Mouse (Mus musculus): Measurements from ENCODE around the gene Arfgef3. TPM values are rescaled to one million over a fixed set of nuclear protein-coding genes. Genes with fewer than 3 reads are reported as not detected.

Gene Arfgef3
- total RNA-seq, 2 experiments from 2014 or later = 104 to 105 TPM

GRCm38 (mm10) chr10:18696461-18696860 is 47.3 kb downstream of the Arfgef3 start:
- no peak for DNase-seq (ENCODE audit: low spot score in 2 of 2)
- intact Hi-C loops (cut with DNase I) = no loop called here

- peak in 1 of 2 experiments; percentile 18 for DNase-seq (ENCODE audit: low spot score in 2 of 2)
Measured at GRCm38 (mm10) chr10:18688234-18688633, 55.5 kb downstream of the Arfgef3 start.

GRCm38 (mm10) chr10:18681385-18681954 is 62.3 kb downstream of the Arfgef3 start:
- intact Hi-C loops (cut with DNase I) = no loop called here

More at GRCm38 (mm10) chr10:18688234-18688633, 55.5 kb downstream of the Arfgef3 start:
- intact Hi-C loops (cut with DNase I) = no loop called here

GRCm38 (mm10) chr10:18680661-18681384 is 62.9 kb downstream of the Arfgef3 start:
- no peak for DNase-seq (ENCODE audit: low spot score in 2 of 2)
- intact Hi-C loops (cut with DNase I) = no loop called here

More at GRCm38 (mm10) chr10:18681385-18681954, 62.3 kb downstream of the Arfgef3 start:
- DNase-seq (ENCODE audit: low spot score in 2 of 2) = peak in 1 of 2 experiments; percentile 38

GRCm38 (mm10) chr10:18678836-18679235 is 64.9 kb downstream of the Arfgef3 start:
- intact Hi-C loops (cut with DNase I) = no loop called here
- no peak for DNase-seq (ENCODE audit: low spot score in 2 of 2)

- intact Hi-C loops (cut with DNase I) = no loop called here
- no peak for DNase-seq (ENCODE audit: low spot score in 2 of 2)
Measured at GRCm38 (mm10) chr10:18664794-18665193, 79.0 kb downstream of the Arfgef3 start.

- intact Hi-C loops (cut with DNase I) = no loop called here
Measured at GRCm38 (mm10) chr10:18664016-18664415, 79.7 kb downstream of the Arfgef3 start.

GRCm38 (mm10) chr10:18661606-18662220 is 82.0 kb downstream of the Arfgef3 start:
- DNase-seq (ENCODE audit: low spot score in 2 of 2) = no peak
- intact Hi-C loops (cut with DNase I) = no loop called here

More at GRCm38 (mm10) chr10:18664016-18664415, 79.7 kb downstream of the Arfgef3 start:
- DNase-seq (ENCODE audit: low spot score in 2 of 2) = no peak

GRCm38 (mm10) chr10:18660998-18661397 is 82.8 kb downstream of the Arfgef3 start:
- intact Hi-C loops (cut with DNase I) = loop anchor here (1.0 kb wide), 1 partner anchor 34 kb away; no protein-coding TSS in a partner anchor
- DNase-seq (ENCODE audit: low spot score in 2 of 2) = peak in 1 of 2 experiments; percentile 80

GRCm38 (mm10) chr10:18657588-18657987 is 86.2 kb downstream of the Arfgef3 start:
- intact Hi-C loops (cut with DNase I) = no loop called here
- no peak for DNase-seq (ENCODE audit: low spot score in 2 of 2)

GRCm38 (mm10) chr10:18647069-18647468 is 96.7 kb downstream of the Arfgef3 start:
- intact Hi-C loops (cut with DNase I) = loop anchor here (5.0 kb wide), 1 partner anchor 60 kb away; no protein-coding TSS in a partner anchor
- peak in 1 of 2 experiments; percentile 55 for DNase-seq (ENCODE audit: low spot score in 2 of 2)

GRCm38 (mm10) chr10:18646035-18646434 is 97.7 kb downstream of the Arfgef3 start:
- intact Hi-C loops (cut with DNase I) = loop anchor here (5.0 kb wide), 1 partner anchor 61 kb away; no protein-coding TSS in a partner anchor
- DNase-seq (ENCODE audit: low spot score in 2 of 2) = no peak

GRCm38 (mm10) chr10:18644346-18644745 is 99.4 kb downstream of the Arfgef3 start:
- DNase-seq (ENCODE audit: low spot score in 2 of 2) = peak in 1 of 2 experiments; percentile 59
- intact Hi-C loops (cut with DNase I) = no loop called here

- DNase-seq (ENCODE audit: low spot score in 2 of 2) = peak in 1 of 2 experiments; percentile 52
Measured at GRCm38 (mm10) chr10:18643506-18643905, 100.2 kb downstream of the Arfgef3 start.

GRCm38 (mm10) chr10:18642854-18643253 is 100.9 kb downstream of the Arfgef3 start:
- no peak for DNase-seq (ENCODE audit: low spot score in 2 of 2)
- intact Hi-C loops (cut with DNase I) = no loop called here

More at GRCm38 (mm10) chr10:18643506-18643905, 100.2 kb downstream of the Arfgef3 start:
- intact Hi-C loops (cut with DNase I) = no loop called here

- DNase-seq (ENCODE audit: low spot score in 2 of 2) = no peak
- intact Hi-C loops (cut with DNase I) = no loop called here
Measured at GRCm38 (mm10) chr10:18640596-18640995, 103.2 kb downstream of the Arfgef3 start.

GRCm38 (mm10) chr10:18635450-18635849 is 108.3 kb downstream of the Arfgef3 start:
- DNase-seq (ENCODE audit: low spot score in 2 of 2) = no peak
- intact Hi-C loops (cut with DNase I) = no loop called here

GRCm38 (mm10) chr10:18634405-18634985 is 109.3 kb downstream of the Arfgef3 start:
- intact Hi-C loops (cut with DNase I) = no loop called here
- no peak for DNase-seq (ENCODE audit: low spot score in 2 of 2)

GRCm38 (mm10) chr10:18630498-18630897 is 113.3 kb downstream of the Arfgef3 start:
- DNase-seq (ENCODE audit: low spot score in 2 of 2) = no peak
- intact Hi-C loops (cut with DNase I) = no loop called here

- intact Hi-C loops (cut with DNase I) = loop anchor here (1.0 to 5.0 kb wide), 3 partner anchors 33 to 115 kb away; partner anchors contain the start of gene Arfgef3
- peak; percentile 72 to 96 for DNase-seq (ENCODE audit: low spot score in 2 of 2)
Measured at GRCm38 (mm10) chr10:18627530-18627929, 116.2 kb downstream of the Arfgef3 start.
